8 mouse cellular contexts compared by ENCODE assay signal in genomic region chr1:36512966-36513280, GRCm38 (mm10). TPM values are rescaled to one million over a fixed set of nuclear protein-coding genes. Genes with fewer than 3 reads are reported as not detected.
A peak's percentile ranks its signal among the peaks of the same experiment; 100 is the strongest.
DNase-seq lines count a peak whose midpoint lies in the region; ATAC-seq and TF ChIP-seq lines count a peak whose summit lies in the region.

No protein-coding gene starts in this region.

- no peaks in the 10 kb centered on the region for H3K27me3 ChIP-seq in heart, embryonic 11.5 days (ENCODE audit: control insufficient read depth, insufficient read depth, low read length)
- H3K27me3 ChIP-seq in CH12.LX (replicated peaks): no peaks in the 10 kb centered on the region
- H3K27me3 ChIP-seq in forebrain, embryonic 12.5 days: no peaks in the 10 kb centered on the region
- H3K27me3 ChIP-seq in liver, embryonic 13.5 days: no peaks in the 10 kb centered on the region

- TF ChIP-seq CTCF in CH12.LX (conservative IDR thresholded peaks at IDR 0.05 in 1 of 2, IDR thresholded peaks at IDR 0.05 in 1 of 2; ENCODE audit: low read depth in 2 of 2, low read length in 2 of 2): no peak

- intact Hi-C loops in heart, postnatal 25 days (cut with DNase I): no loop called here

- no peak for TF ChIP-seq EP300 in CH12.LX (IDR thresholded peaks at IDR 0.05; ENCODE audit: low read length)

- no peaks in the 10 kb centered on the region for H3K79me2 ChIP-seq in CH12.LX (replicated peaks; ENCODE audit: control insufficient read depth, extremely low read depth, insufficient read depth, poor library complexity, severe bottlenecking)

- peaks cover 10% of the 10 kb centered on the region for H3K4me1 ChIP-seq in heart, embryonic 11.5 days (ENCODE audit: control insufficient read depth, insufficient read depth, low read length)
- H3K4me1 ChIP-seq in CH12.LX (ENCODE audit: control insufficient read depth in 1 of 2, insufficient read depth in 2 of 2): peaks cover 8 to 30% of the 10 kb centered on the region in 2 experiments
- H3K4me1 ChIP-seq in forebrain, embryonic 12.5 days: peaks cover 33% of the 10 kb centered on the region
- peaks cover 30% of the 10 kb centered on the region for H3K4me1 ChIP-seq in liver, embryonic 13.5 days (replicated peaks)

- no peaks in the 10 kb centered on the region for H3K9me3 ChIP-seq in heart, embryonic 11.5 days (replicated peaks; ENCODE audit: control insufficient read depth, low read length)
- H3K9me3 ChIP-seq in CH12.LX (replicated peaks; ENCODE audit: low read length): no peaks in the 10 kb centered on the region
- no peaks in the 10 kb centered on the region for H3K9me3 ChIP-seq in forebrain, embryonic 12.5 days
- no peaks in the 10 kb centered on the region for H3K9me3 ChIP-seq in liver, embryonic 13.5 days (replicated peaks)

- no peak for TF ChIP-seq POLR2A in CH12.LX (IDR thresholded peaks at IDR 0.05; ENCODE audit: low read depth, low read length)

- ATAC-seq in heart, embryonic 11.5 days (replicated peaks; ENCODE audit: insufficient number of reproducible peaks, low FRiP score, low TSS enrichment): no peak
- ATAC-seq in forebrain, embryonic 12.5 days (ENCODE audit: low FRiP score): no peak
- no peak for ATAC-seq in liver, embryonic 13.5 days (ENCODE audit: low read depth)

- H3K9ac ChIP-seq in heart, embryonic 11.5 days (ENCODE audit: low read depth, low read length): peak overlapping the region; percentile 90
- H3K9ac ChIP-seq in CH12.LX (ENCODE audit: insufficient read depth, low read depth): no peak overlapping the region; the same call in 1 of the 2 replicates
- peak overlapping the region; percentile 90 for H3K9ac ChIP-seq in forebrain, embryonic 12.5 days
- H3K9ac ChIP-seq in liver, embryonic 13.5 days: peak overlapping the region; percentile 89

- peak overlapping the region; percentile 99 for H3K27ac ChIP-seq in heart, embryonic 11.5 days (ENCODE audit: low read depth, low read length)
- no peak overlapping the region for H3K27ac ChIP-seq in CH12.LX (ENCODE audit: insufficient read depth, low read depth)
- peak overlapping the region; percentile 99 for H3K27ac ChIP-seq in forebrain, embryonic 12.5 days
- H3K27ac ChIP-seq in liver, embryonic 13.5 days: no peak overlapping the region

- WGBS in heart, embryonic 11.5 days (ENCODE audit: insufficient replicate concordance): under 1% methylated on average over 16 of the region's 16 CpGs
- WGBS in forebrain, embryonic 12.5 days: 1% methylated on average over 16 of the region's 16 CpGs
- WGBS in liver, embryonic 13.5 days (ENCODE audit: insufficient replicate concordance): 5% methylated on average over 16 of the region's 16 CpGs

- dilution Hi-C loops in CH12.LX (cut with MboI; ENCODE audit: extremely low pct_ligation_motif_present, extremely low pct_unique_long_range_greater_than_20kb, low sequenced_read_pairs): no loop called here

- H3K4me3 ChIP-seq in heart, embryonic 11.5 days (ENCODE audit: low read depth, low read length): peak overlapping the region; percentile 98
- H3K4me3 ChIP-seq in CH12.LX (replicated peaks in 1 of 3; ENCODE audit: low read depth in 2 of 3, low read length in 2 of 3, poor library complexity in 1 of 3): peak overlapping the region; percentile 31 to 99 (median 94)
- H3K4me3 ChIP-seq in forebrain, embryonic 12.5 days (replicated peaks): peak overlapping the region; percentile 97
- H3K4me3 ChIP-seq in liver, embryonic 13.5 days (replicated peaks): peak overlapping the region; percentile 96

- in situ Hi-C loops in CH12.LX (cut with MboI; ENCODE audit: low pct_ligation_motif_present, low pct_unique_long_range_greater_than_20kb, low sequenced_read_pairs): no loop called here

- no peak for DNase-seq in heart, postnatal 25 days (ENCODE audit: low spot score)
- no peak for DNase-seq in CH12.LX (ENCODE audit: extremely low read depth)
- no peak for DNase-seq in liver, embryonic 13.5 days
- DNase-seq in urinary bladder, postnatal 14 days (ENCODE audit: low spot score): no peak
- DNase-seq in layer of hippocampus, postnatal 25 days (ENCODE audit: extremely low spot score in 1 of 2, low spot score in 1 of 2): no peak
- DNase-seq in right cerebral cortex, adult 2 months (ENCODE audit: low spot score in 2 of 2): no peak

- no peaks in the 10 kb centered on the region for H3K36me3 ChIP-seq in heart, embryonic 11.5 days (ENCODE audit: control insufficient read depth, insufficient read depth, low read length)
- peaks cover 6 to 31% of the 10 kb centered on the region in 2 experiments for H3K36me3 ChIP-seq in CH12.LX (replicated peaks in 1 of 2; ENCODE audit: control insufficient read depth in 1 of 2, insufficient read depth in 1 of 2, low read length in 1 of 2)
- peaks cover 19% of the 10 kb centered on the region for H3K36me3 ChIP-seq in forebrain, embryonic 12.5 days (replicated peaks)
- H3K36me3 ChIP-seq in liver, embryonic 13.5 days: peaks cover 18% of the 10 kb centered on the region

- peak overlapping the region; percentile 97 for H3K4me2 ChIP-seq in heart, embryonic 11.5 days
- H3K4me2 ChIP-seq in CH12.LX (ENCODE audit: insufficient read depth, low read depth, poor library complexity, severe bottlenecking): peak overlapping the region; percentile 89
- H3K4me2 ChIP-seq in forebrain, embryonic 12.5 days: peak overlapping the region; percentile 93
- peak overlapping the region; percentile 96 for H3K4me2 ChIP-seq in liver, embryonic 13.5 days

- TF ChIP-seq RAD21 in CH12.LX (IDR thresholded peaks at IDR 0.05; ENCODE audit: low read depth, low read length): no peak

TF ChIP-seq in CH12.LX, 34 proteins besides CTCF, POLR2A, EP300 and RAD21:
- no peak for TF ChIP-seq PAX5 (IDR thresholded peaks at IDR 0.05; ENCODE audit: low read length)
TF ChIP-seq in CH12.LX: peak in this region for 0.

RNA-seq across cellular contexts. Expression of gene Cnnm3, which starts 1.3 kb away (rescaled TPM):
- polyA plus RNA-seq in heart, embryonic 11.5 days (2014; fragmentation: Nextera tagmentation; extraction: Ambion mirVana): 2.5 and 3.9 TPM in 2 replicates
- total RNA-seq in heart, postnatal 25 days (2021): 10 to 100 TPM; 14.7 to 15.7 TPM
- total RNA-seq in CH12.LX (2012; rRNA removed) (8.4 and 9.2 TPM in 2 replicates), CH12.LX (2014; rRNA removed) (2.8 and 3.0 TPM in 2 replicates)
- 7.1 and 8.8 TPM in 2 replicates for polyA plus RNA-seq in CH12.LX (2012; ENCODE audit: insufficient read length, low read depth)
- 3.4 and 4.5 TPM in 2 replicates for polyA plus RNA-seq in forebrain, embryonic 12.5 days (2016; fragmentation: Nextera tagmentation; extraction: Ambion mirVana)
- polyA plus RNA-seq in liver, embryonic 13.5 days (2015; fragmentation: Nextera tagmentation; extraction: Ambion mirVana): 0.97 and 0.98 TPM in 2 replicates
- total RNA-seq in layer of hippocampus, postnatal 25 days (2021): 10 to 100 TPM; 33.2 to 37.5 TPM

RNA-seq across cellular contexts. Expression of gene Ankrd23, which starts 23.8 kb away (rescaled TPM):
- 9.8 and 13.6 TPM in 2 replicates for polyA plus RNA-seq in heart, embryonic 11.5 days (2014; fragmentation: Nextera tagmentation; extraction: Ambion mirVana)
- total RNA-seq in heart, postnatal 25 days (2021): 100 to 1,000 TPM; 215 to 337 TPM
- total RNA-seq in CH12.LX (2012; rRNA removed) (6.1 and 6.7 TPM in 2 replicates), CH12.LX (2014; rRNA removed) (2.8 and 4.1 TPM in 2 replicates)
- 3.7 and 4.9 TPM in 2 replicates for polyA plus RNA-seq in CH12.LX (2012; ENCODE audit: insufficient read length, low read depth)
- polyA plus RNA-seq in forebrain, embryonic 12.5 days (2016; fragmentation: Nextera tagmentation; extraction: Ambion mirVana): 14.8 and 15.0 TPM in 2 replicates
- polyA plus RNA-seq in liver, embryonic 13.5 days (2015; fragmentation: Nextera tagmentation; extraction: Ambion mirVana): 2.4 and 2.5 TPM in 2 replicates
- 1 to 10 TPM; 5.4 to 7.7 TPM for total RNA-seq in layer of hippocampus, postnatal 25 days (2021)

RNA-seq across cellular contexts. Expression of gene Gm42417, which starts 26.3 kb away (rescaled TPM):
- 0.44 TPM in 1 of 2 replicates, not detected in the other for polyA plus RNA-seq in heart, embryonic 11.5 days (2014; fragmentation: Nextera tagmentation; extraction: Ambion mirVana)
- total RNA-seq in heart, postnatal 25 days (2021): 100 to 1,000 TPM; 112 to 186 TPM
- 0.08 TPM in 1 of 2 replicates, not detected in the other for total RNA-seq in CH12.LX (2012; rRNA removed)
- not detected in 2 replicates for total RNA-seq in CH12.LX (2014; rRNA removed)
- polyA plus RNA-seq in CH12.LX (2012; ENCODE audit: insufficient read length, low read depth): 1.7 and 3.9 TPM in 2 replicates
- 0.50 TPM in 1 of 2 replicates, not detected in the other for polyA plus RNA-seq in forebrain, embryonic 12.5 days (2016; fragmentation: Nextera tagmentation; extraction: Ambion mirVana)
- 0.14 TPM in 1 of 2 replicates, not detected in the other for polyA plus RNA-seq in liver, embryonic 13.5 days (2015; fragmentation: Nextera tagmentation; extraction: Ambion mirVana)
- under 1 TPM in 1 of 2 experiments, not detected in 1; 0.47 TPM for total RNA-seq in layer of hippocampus, postnatal 25 days (2021)

RNA-seq across cellular contexts. Expression of gene Ankrd39, which starts 34.3 kb away (rescaled TPM):
- polyA plus RNA-seq in heart, embryonic 11.5 days (2014; fragmentation: Nextera tagmentation; extraction: Ambion mirVana): 19.9 and 25.1 TPM in 2 replicates
- total RNA-seq in heart, postnatal 25 days (2021): 1 to 10 TPM; 5.6 to 8.1 TPM
- total RNA-seq in CH12.LX (2012; rRNA removed): 11.6 and 14.8 TPM in 2 replicates
- 4.3 and 5.1 TPM in 2 replicates for total RNA-seq in CH12.LX (2014; rRNA removed)
- polyA plus RNA-seq in CH12.LX (2012; ENCODE audit: insufficient read length, low read depth): 8.5 and 11.6 TPM in 2 replicates
- polyA plus RNA-seq in forebrain, embryonic 12.5 days (2016; fragmentation: Nextera tagmentation; extraction: Ambion mirVana): 16.7 and 17.9 TPM in 2 replicates
- 7.2 and 7.4 TPM in 2 replicates for polyA plus RNA-seq in liver, embryonic 13.5 days (2015; fragmentation: Nextera tagmentation; extraction: Ambion mirVana)
- 10 to 100 TPM; 10.8 to 13.3 TPM for total RNA-seq in layer of hippocampus, postnatal 25 days (2021)

RNA-seq across cellular contexts. Expression of gene Cnnm4, which starts 41.5 kb away (rescaled TPM):
- 6.6 and 6.9 TPM in 2 replicates for polyA plus RNA-seq in heart, embryonic 11.5 days (2014; fragmentation: Nextera tagmentation; extraction: Ambion mirVana)
- 1 to 10 TPM; 4.1 to 4.3 TPM for total RNA-seq in heart, postnatal 25 days (2021)
- total RNA-seq in CH12.LX (2012; rRNA removed) (4.6 and 5.0 TPM in 2 replicates), CH12.LX (2014; rRNA removed) (3.0 and 3.2 TPM in 2 replicates)
- polyA plus RNA-seq in CH12.LX (2012; ENCODE audit: insufficient read length, low read depth): 3.0 and 3.5 TPM in 2 replicates
- 9.9 and 11.3 TPM in 2 replicates for polyA plus RNA-seq in forebrain, embryonic 12.5 days (2016; fragmentation: Nextera tagmentation; extraction: Ambion mirVana)
- polyA plus RNA-seq in liver, embryonic 13.5 days (2015; fragmentation: Nextera tagmentation; extraction: Ambion mirVana): 3.2 and 3.5 TPM in 2 replicates
- 10 to 100 TPM; 15.8 to 17.9 TPM for total RNA-seq in layer of hippocampus, postnatal 25 days (2021)

Comparison
In these comparisons a context has a peak if more than half of its experiments do, and no peak if none do; other contexts are left out.
1. H3K27ac ChIP-seq: peak in heart, embryonic 11.5 days (single experiment) and forebrain, embryonic 12.5 days (single experiment); none in CH12.LX (single experiment) and liver, embryonic 13.5 days (single experiment).
2. Peak in every context shown above with its lines, with median percentiles within 50 percentile points of each other: H3K4me2 ChIP-seq and H3K4me3 ChIP-seq.